Mouse (Mus musculus): ENCODE measurements around the gene Trnau1ap.
"Not testable (repeated sequence)": the region's sequence is repeated elsewhere in the genome, so short reads cannot be mapped to it uniquely, and the experiment has no call there.

Trnau1ap gene

GRCm38 (mm10) chr4:132344403-132345134 is 15.2 kb upstream of the Trnau1ap start:
- DNase-seq (ENCODE audit: low read depth, low spot score): no peak

DNA sequence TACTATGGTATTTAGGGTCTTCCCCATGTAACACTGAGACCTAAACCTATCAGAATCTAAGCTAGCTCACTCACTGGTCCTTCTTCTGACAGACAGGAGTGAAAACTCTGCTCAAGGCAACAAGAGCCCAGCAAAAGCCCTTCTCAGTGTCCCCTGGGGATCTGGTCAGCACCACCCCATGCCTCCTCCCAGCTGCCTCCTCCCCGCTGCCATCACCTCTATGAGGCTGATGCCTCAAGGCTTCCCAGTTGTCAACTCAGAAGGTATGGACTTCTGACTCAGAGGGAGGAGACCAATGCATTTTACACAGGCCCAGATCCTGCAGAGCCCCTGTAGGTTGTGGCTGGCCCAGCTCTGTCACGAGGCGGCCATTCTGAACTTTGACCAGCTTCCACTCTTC is 12.1 kb upstream of the Trnau1ap start:
- DNase-seq (ENCODE audit: low read depth, low spot score): no peak

DNA sequence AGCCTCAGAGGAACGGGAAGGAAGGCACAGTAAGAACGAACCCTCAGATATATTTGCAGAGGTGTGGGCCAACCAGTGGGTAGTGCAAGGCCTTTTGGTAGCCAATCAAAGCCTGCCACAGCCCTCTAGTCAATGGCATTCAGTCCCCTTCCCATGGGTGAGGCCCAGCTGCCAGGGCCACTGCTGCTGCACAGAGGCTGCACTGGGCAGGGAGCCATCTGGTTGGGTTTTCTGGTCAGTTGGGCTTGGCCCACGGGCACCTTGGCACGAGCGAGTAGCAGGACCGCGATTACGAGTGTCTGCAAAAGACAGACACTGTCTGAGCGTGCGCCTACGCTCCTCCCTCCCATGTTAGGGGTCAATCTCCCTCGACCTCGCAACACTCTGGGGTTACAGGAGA is 9.6 kb upstream of the Trnau1ap start:
- no peak for DNase-seq (ENCODE audit: low read depth, low spot score)

DNA sequence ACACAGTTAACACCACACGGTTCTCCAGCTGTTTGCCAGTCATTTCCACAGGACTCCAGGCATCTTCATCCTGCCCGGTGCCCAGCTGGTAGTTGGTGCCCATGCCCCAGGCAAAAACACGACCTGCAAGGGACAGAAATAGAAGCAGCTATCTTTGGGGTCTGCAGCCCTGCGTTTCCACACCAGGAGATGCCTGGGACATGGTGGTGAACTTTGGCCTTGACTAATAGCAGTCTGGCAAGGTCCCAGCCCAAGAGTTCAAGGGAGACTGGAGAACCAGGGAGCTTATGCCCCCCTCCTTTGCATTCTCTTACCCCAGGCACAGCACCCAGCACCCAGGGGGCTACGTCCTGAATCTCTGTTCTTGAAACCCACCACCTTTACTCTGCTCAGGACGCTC is 3.5 kb upstream of the Trnau1ap start:
- no peak for DNase-seq (ENCODE audit: low read depth, low spot score)

DNA sequence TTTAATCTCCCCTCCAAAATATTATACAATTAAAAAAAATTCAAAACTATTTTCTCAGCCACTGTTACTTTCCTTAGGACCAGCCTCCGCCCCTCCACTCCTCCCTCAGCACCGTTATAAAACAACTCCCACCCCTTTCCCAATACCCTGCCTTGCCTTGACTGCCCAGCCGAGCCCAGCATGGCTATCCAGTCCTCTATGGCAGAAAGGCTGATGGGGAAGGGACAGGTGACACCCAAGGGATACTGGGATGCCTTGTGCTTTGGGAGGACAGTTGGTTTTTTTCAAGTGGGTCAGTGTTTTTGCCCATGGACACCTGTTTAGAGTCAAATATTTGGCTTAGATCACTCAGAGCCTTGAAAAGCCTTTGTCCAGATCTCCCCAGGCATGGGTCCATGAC is 2.6 kb upstream of the Trnau1ap start:
- no peak for DNase-seq (ENCODE audit: low read depth, low spot score)

DNA sequence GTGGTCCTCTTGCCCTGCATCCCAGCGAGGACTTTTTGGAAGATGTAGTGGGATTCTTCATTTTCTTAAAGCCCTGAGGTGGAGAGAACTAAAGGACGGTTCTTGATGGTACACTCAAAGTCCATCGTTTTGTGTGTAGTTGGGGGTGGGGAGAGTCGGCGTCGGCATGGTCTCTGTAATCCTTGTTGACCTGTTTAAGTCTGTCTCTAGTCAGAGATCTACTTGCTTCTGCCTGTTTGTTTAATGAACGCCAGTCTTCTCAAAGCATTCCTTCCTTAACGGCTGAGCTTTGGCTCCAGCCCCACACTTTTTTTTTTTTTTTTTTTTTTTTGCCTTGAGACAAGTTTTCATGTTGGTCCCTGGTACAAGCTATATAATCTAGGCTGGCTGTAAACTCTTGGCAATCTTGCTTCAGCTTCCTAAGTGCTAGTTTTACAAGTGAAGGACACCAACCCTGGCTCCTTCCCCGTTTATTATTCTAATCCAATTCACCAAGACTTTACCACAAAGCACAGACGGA is 557 bp upstream of the Trnau1ap start:
- DNase-seq (ENCODE audit: low read depth, low spot score): no peak

GRCm38 (mm10) chr4:132328391-132328982 is 851 bp downstream of the Trnau1ap start:
- DNase-seq (ENCODE audit: low read depth, low spot score): no peak

GRCm38 (mm10) chr4:132326481-132326880 is 2.9 kb downstream of the Trnau1ap start:
- no peak for DNase-seq (ENCODE audit: low read depth, low spot score)

DNA sequence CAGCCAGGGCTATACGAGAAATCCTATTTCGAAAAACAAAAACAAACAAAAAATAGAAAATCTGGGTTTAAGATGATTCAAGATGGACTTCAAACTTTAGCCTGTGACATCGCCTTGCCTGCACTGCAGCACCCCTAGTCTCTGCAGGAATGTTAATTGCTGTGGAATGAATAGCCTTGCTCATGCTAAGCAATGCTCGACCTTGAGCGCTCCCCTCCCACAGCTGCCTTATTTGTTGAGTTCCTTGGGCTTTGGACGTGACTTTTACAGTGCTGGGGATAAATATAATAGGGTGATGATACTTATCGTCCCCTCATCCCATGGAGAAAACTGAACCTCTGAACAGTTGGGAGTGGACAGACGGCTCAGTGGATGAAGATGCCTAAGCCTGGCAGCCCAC is 13.6 kb downstream of the Trnau1ap start:
- DNase-seq (ENCODE audit: low read depth, low spot score): no peak

- no peak for DNase-seq (ENCODE audit: low read depth, low spot score)
These were observed 16.7 kb downstream of the Trnau1ap start for GRCm38 (mm10) chr4:132312627-132313026.

DNA sequence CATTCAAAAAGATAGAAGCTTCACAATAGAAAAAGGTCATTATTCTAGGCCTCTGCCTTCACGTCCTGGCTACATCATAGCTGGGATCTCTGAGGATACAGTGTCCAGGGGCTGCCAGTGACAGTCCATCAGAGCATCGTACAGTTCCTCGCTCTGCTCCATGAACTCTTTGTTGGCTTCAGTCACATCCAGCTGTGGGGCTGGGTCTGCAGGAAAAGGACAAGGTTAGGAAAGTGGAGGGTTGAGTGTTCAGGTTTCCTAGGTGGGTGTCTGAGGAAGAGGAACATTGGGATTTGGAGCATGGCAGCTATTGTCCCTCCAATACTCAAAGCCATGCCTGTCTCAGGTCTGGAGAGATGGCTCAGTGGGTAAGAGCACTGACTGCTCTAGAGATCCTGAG is 17.5 kb downstream of the Trnau1ap start:
- no peak for DNase-seq (ENCODE audit: low read depth, low spot score)

DNA sequence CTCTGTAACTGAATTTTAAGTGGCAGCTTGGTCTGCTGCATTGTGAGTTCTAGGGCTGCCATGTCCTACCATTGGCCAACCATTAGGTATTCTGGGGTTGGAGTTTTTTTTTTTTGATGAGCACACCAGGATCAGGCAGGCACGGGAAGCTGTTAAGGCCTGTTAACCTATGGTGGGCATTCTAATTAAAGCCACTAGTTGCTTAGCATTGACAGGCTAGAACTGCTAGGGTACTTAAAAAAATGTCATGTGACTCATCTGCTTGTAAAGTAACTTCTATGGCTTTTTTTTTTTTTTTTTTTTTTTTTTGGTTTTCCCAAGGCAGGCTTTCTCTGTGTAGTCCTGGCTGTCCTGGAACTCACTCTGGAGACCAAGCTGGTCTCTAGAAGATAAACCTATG is 18.1 kb downstream of the Trnau1ap start:
- DNase-seq (ENCODE audit: low read depth, low spot score): no peak

- no peak for DNase-seq (ENCODE audit: low read depth, low spot score)
These were observed 19.4 kb downstream of the Trnau1ap start for GRCm38 (mm10) chr4:132309849-132310472.

DNA sequence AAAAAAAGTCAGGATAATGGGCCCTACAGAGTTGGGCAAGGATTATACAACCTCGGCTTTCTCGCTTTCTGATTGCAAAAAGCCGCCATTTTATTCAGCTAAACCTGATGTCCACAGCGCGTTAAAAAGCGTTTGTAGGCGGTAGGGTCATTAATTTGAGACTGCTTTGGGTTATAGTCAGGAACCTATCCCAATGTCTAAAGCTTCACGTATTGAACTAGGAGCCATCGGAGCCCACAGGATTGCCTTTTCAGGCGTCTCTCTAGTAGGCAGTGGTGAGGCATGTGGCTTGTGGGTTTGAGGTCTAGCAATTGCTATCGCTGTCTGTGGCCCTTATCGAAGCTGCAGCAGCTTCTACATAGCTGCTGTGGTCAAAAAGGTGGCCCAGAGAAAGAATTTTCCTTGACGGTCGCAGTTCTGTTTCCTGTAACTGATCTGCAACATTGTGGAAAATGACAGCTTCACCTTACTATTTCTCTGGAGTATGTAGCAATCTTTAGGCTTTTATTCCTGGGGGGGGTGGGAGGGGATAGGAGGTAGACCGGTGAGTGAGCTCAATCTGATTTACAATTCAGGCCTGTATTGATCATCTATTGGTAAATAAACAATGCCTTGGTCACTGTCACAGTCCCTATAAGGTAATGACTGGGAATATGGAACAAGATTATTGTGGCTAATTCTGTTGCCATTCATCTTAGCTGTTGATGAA is 20.0 kb downstream of the Trnau1ap start:
- no peak for DNase-seq (ENCODE audit: low read depth, low spot score)

DNA sequence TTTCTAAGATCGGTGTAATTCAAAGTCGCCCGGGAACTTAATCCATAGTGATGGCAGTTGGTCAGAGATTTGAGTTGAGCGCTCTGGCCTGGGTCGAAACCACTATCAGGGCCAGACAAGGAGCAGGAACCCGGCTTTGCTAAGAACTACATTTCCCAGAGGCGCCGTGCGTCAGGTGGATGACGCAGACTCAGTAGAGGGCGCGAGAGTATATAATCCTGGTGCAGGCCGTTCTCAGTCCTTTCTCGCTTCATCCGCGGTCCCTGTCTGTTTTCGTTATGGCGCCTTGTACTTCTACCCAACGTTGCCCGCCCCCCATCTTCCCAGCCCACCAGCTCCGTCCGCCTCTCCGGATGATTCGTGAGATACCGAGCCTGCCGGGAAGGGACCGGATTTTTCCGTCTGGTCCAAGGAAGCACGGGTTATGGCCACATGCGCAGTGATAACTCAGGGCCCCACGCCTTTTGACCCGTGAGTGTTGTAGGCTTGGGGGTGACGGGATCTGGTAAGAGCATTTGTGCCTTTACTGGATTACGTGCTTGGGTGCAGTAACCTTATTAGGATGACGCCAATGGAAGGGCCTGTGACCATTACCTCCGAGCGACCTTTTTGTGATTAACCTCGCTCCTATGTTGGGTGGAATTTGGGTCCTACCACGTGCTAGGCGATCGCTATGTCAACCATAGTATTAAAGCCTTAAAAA is 20.8 kb downstream of the Trnau1ap start:
- DNase-seq (ENCODE audit: low read depth, low spot score): peak; percentile 92

DNA sequence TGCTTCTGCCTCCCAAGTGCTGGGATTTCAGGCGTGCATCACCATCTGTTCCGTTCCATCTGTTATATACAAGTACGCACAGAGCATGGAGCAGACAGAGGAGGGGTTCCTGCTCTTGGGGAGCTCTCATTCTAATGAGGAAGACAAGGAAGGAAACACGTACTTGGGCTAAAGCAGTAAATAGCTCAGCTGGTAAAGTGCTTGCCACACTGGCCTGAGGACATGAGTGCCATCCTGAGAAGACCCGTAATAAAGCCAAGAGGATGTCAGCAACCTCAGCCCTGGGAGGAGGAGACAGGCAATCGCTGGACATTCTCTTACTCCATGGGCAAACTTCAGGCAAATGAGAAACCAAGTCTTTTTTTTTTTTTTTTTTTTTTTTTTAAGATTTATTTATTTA is 23.3 kb downstream of the Trnau1ap start:
- no peak for DNase-seq (ENCODE audit: low read depth, low spot score)

DNA sequence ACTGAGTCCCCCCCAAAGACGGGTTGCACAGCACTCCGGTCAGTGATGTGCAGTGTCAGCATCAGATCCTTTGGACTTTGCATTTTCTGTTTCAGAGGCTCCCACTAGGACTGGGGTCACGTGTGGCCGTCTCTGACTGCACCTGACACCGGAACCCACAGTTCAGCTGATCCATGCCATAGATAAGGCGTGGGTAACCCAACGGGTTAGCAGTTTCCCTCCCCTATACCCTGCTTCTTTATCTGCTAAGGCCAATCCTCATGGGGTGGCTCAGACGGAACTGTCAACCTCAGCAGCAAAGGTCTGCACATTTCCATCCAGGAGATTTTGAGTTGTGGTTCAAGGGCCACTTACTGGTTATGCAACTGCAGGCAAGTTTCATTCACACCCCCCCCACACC is 24.1 kb downstream of the Trnau1ap start:
- DNase-seq (ENCODE audit: low read depth, low spot score): no peak

GRCm38 (mm10) chr4:132303484-132303883 is 25.9 kb downstream of the Trnau1ap start:
- not testable (repeated sequence) for DNase-seq (ENCODE audit: low read depth, low spot score)

- peak; percentile 49 for DNase-seq (ENCODE audit: low read depth, low spot score)
These were observed 26.3 kb downstream of the Trnau1ap start, which contains the start of gene Rab42 for GRCm38 (mm10) chr4:132302939-132303479. Gene Rab42, minus strand, starts transcription at chr4:132303385.

DNA sequence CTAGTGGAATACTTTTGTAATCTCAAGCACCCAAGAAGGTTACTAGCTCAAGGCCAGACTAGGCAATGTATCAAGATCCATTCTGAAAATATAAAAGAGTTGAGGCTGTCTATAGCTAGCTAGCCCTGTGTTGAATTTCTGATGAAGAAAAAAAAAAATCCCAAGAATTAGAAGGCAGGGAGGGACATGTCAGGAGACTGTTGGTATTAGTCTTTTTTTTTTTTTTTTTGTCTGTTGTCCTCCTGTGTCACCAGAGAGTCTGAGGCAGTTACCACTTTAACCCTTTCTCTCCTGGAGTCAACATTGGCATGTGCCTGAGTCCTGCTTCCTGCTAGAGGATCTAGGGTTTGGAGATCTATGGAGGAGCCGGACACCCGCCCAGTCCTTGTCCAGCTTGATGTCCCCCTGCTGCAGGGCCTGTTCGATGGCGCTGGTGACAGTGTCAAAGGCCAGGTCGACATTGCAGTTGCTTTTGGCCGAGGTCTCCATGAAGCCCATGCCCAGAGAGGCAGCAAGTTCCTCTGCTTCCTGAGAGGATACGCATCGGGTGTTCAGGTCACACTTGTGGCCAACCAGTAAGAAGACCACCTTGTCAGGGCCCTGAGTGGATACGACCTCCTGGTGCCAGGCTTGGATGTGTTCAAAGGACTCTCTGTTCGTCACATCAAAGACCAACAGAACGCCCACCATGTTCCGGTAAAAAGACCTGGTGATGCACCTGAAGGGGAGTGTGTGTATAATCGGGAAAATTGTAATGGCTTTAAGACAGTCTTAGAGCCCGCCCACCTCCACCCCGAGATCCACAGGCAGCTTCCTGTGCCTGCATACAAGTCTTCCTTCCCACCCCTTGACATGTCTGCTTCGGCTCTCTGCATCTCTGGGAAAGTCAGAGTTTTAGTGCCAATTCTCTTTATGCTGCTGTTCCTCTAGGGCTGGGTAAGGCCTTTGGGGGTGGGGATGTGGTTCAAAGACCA is 27.1 kb downstream of the Trnau1ap start:
- no peak for DNase-seq (ENCODE audit: low read depth, low spot score)

Data from forelimb bud, embryonic 11.5 days (tissue).